Comparison of ENCODE assay signal across 7 mouse cellular contexts in genomic region chr5:137293282-137293681, GRCm38 (mm10). TPM values are rescaled to one million over a fixed set of nuclear protein-coding genes. Genes with fewer than 3 reads are reported as not detected.
DNase-seq lines count a peak whose midpoint lies in the region; ATAC-seq and TF ChIP-seq lines count a peak whose summit lies in the region.

No protein-coding gene starts in this region.

- peaks cover 27% of the 10 kb centered on the region for H3K36me3 ChIP-seq in intestine, embryonic 16.5 days (ENCODE audit: control insufficient read depth, insufficient read depth, low read length)
- H3K36me3 ChIP-seq in limb, embryonic 12.5 days, result peaks cover 34% of the 10 kb centered on the region
- H3K36me3 ChIP-seq in midbrain, embryonic 12.5 days, result peaks cover 34% of the 10 kb centered on the region
- peaks cover 27% of the 10 kb centered on the region for H3K36me3 ChIP-seq in spleen, adult 2 months (ENCODE audit: control insufficient read depth, insufficient read depth, low read length)

- peak overlapping the region; percentile 98 for H3K27ac ChIP-seq in intestine, embryonic 16.5 days (ENCODE audit: low read length)
- H3K27ac ChIP-seq in limb, embryonic 12.5 days, result no peak overlapping the region
- H3K27ac ChIP-seq in midbrain, embryonic 12.5 days (replicated peaks), result peak overlapping the region; percentile 86; the same call in 1 of the 2 replicates
- peak overlapping the region; percentile 69; the same call in 1 of the 2 replicates for H3K27ac ChIP-seq in spleen, adult 2 months (ENCODE audit: insufficient read depth, low read length)

- WGBS in intestine, embryonic 16.5 days, result under 1% methylated on average over 15 of the region's 15 CpGs
- WGBS in limb, embryonic 12.5 days, result 1% methylated on average over 15 of the region's 15 CpGs
- 0% methylated on average over 14 of the region's 15 CpGs for WGBS in midbrain, embryonic 12.5 days
- 0% methylated on average over 14 of the region's 15 CpGs for WGBS in spleen, adult 2 months

- peak; percentile 92 for DNase-seq in adrenal gland, adult 2 months
- DNase-seq in embryo, embryonic 10 days (ENCODE audit: low spot score), result peak; percentile 64
- DNase-seq in gastrocnemius, postnatal 36 days, result peak; percentile 58 to 63
- peak in 1 of 2 experiments; percentile 73 for DNase-seq in spleen, adult 2 months (ENCODE audit: low read depth in 1 of 2, low spot score in 2 of 2)

- H3K9ac ChIP-seq in intestine, embryonic 16.5 days (ENCODE audit: low read depth, low read length), result peak overlapping the region; percentile 85
- peak overlapping the region; percentile 74 for H3K9ac ChIP-seq in limb, embryonic 12.5 days (replicated peaks)
- H3K9ac ChIP-seq in midbrain, embryonic 12.5 days (replicated peaks), result peak overlapping the region; percentile 87

- TF ChIP-seq CTCF in spleen, adult 2 months (IDR thresholded peaks at IDR 0.05; ENCODE audit: extremely low read depth, insufficient read depth, insufficient read length, insufficient replicate concordance), result no peak

- peak overlapping the region; percentile 99 for H3K4me2 ChIP-seq in intestine, embryonic 16.5 days (ENCODE audit: low read depth, low read length)
- H3K4me2 ChIP-seq in limb, embryonic 12.5 days, result peak overlapping the region; percentile 100
- peak overlapping the region; percentile 100 for H3K4me2 ChIP-seq in midbrain, embryonic 12.5 days (replicated peaks)

- intact Hi-C loops in gastrocnemius, postnatal 36 days (cut with DNase I), result loop anchor here (5.0 kb wide), 1 partner anchor 84 kb away; no protein-coding TSS in a partner anchor

- TF ChIP-seq POLR2A in spleen, adult 2 months (IDR thresholded peaks at IDR 0.05; ENCODE audit: low read depth, low read length), result no peak

- peak overlapping the region; percentile 69 for H3K4me3 ChIP-seq in intestine, embryonic 16.5 days (ENCODE audit: low read length)
- H3K4me3 ChIP-seq in limb, embryonic 12.5 days (replicated peaks), result peak overlapping the region; percentile 55
- H3K4me3 ChIP-seq in midbrain, embryonic 12.5 days, result peak overlapping the region; percentile 59
- peak overlapping the region; percentile 65 for H3K4me3 ChIP-seq in spleen, adult 2 months (ENCODE audit: extremely low read depth, insufficient read depth, insufficient read length)

- H3K9me3 ChIP-seq in intestine, embryonic 16.5 days (ENCODE audit: control insufficient read depth, low read length), result no peaks in the 10 kb centered on the region
- H3K9me3 ChIP-seq in limb, embryonic 12.5 days, result no peaks in the 10 kb centered on the region
- H3K9me3 ChIP-seq in midbrain, embryonic 12.5 days, result no peaks in the 10 kb centered on the region

- peak; percentile 69 for ATAC-seq in intestine, embryonic 16.5 days
- ATAC-seq in limb, embryonic 12.5 days (ENCODE audit: insufficient number of reproducible peaks, insufficient read depth, low FRiP score, low TSS enrichment, low read depth), result no peak
- ATAC-seq in midbrain, embryonic 12.5 days (ENCODE audit: low FRiP score, low read depth), result 0 out of 2 replicates have a peak, but pooled peaks have one; percentile 20

- H3K27me3 ChIP-seq in intestine, embryonic 16.5 days (replicated peaks; ENCODE audit: control insufficient read depth, insufficient read depth, low read length), result peaks cover 15% of the 10 kb centered on the region
- H3K27me3 ChIP-seq in limb, embryonic 12.5 days, result peaks cover 52% of the 10 kb centered on the region
- peaks cover 46% of the 10 kb centered on the region for H3K27me3 ChIP-seq in midbrain, embryonic 12.5 days
- peaks cover 12% of the 10 kb centered on the region for H3K27me3 ChIP-seq in spleen, adult 2 months (ENCODE audit: control insufficient read depth, insufficient read depth, low read length)

- peaks cover 37% of the 10 kb centered on the region for H3K4me1 ChIP-seq in intestine, embryonic 16.5 days (ENCODE audit: control insufficient read depth, insufficient read depth, low read length)
- H3K4me1 ChIP-seq in limb, embryonic 12.5 days (replicated peaks), result peaks cover 32% of the 10 kb centered on the region
- H3K4me1 ChIP-seq in midbrain, embryonic 12.5 days, result peaks cover 40% of the 10 kb centered on the region
- peaks cover 13% of the 10 kb centered on the region; the same call in 1 of the 2 replicates for H3K4me1 ChIP-seq in spleen, adult 2 months (ENCODE audit: control insufficient read depth, insufficient read depth, insufficient read length)

RNA-seq across cellular contexts. Expression of gene Ufsp1, which starts 1.1 kb away (rescaled TPM):
- 10 to 100 TPM in 1 of 2 experiments, 1 to 10 TPM in 1; 9.6 to 15.3 TPM for total RNA-seq in adrenal gland, adult 2 months (2021)
- polyA plus RNA-seq in adrenal gland, adult 2 months (2012; rRNA removed), result 29.8 and 37.9 TPM in 2 replicates
- total RNA-seq in gastrocnemius, postnatal 36 days (2021), result 10 to 100 TPM; 17.6 to 25.1 TPM
- polyA plus RNA-seq in intestine, embryonic 16.5 days (2015; fragmentation: Nextera tagmentation; extraction: Ambion mirVana), result 9.5 and 10.7 TPM in 2 replicates
- 6.7 and 6.8 TPM in 2 replicates for polyA plus RNA-seq in limb, embryonic 12.5 days (2016; fragmentation: Nextera tagmentation; extraction: Ambion mirVana)
- polyA plus RNA-seq in midbrain, embryonic 12.5 days (2016; fragmentation: Nextera tagmentation; extraction: Ambion mirVana), result 7.9 and 8.0 TPM in 2 replicates
- polyA plus RNA-seq in spleen, adult 2 months (2012; rRNA removed), result 10.3 and 11.1 TPM in 2 replicates

RNA-seq across cellular contexts. Expression of gene Ache, which starts 6.0 kb away (rescaled TPM):
- total RNA-seq in adrenal gland, adult 2 months (2021), result 10 to 100 TPM in 1 of 2 experiments, 1 to 10 TPM in 1; 5.8 to 12.0 TPM
- 11.0 and 18.0 TPM in 2 replicates for polyA plus RNA-seq in adrenal gland, adult 2 months (2012; rRNA removed)
- total RNA-seq in gastrocnemius, postnatal 36 days (2021), result 10 to 100 TPM; 25.2 to 41.2 TPM
- 9.0 and 9.3 TPM in 2 replicates for polyA plus RNA-seq in intestine, embryonic 16.5 days (2015; fragmentation: Nextera tagmentation; extraction: Ambion mirVana)
- polyA plus RNA-seq in limb, embryonic 12.5 days (2016; fragmentation: Nextera tagmentation; extraction: Ambion mirVana), result 7.7 and 8.3 TPM in 2 replicates
- 5.0 and 5.3 TPM in 2 replicates for polyA plus RNA-seq in midbrain, embryonic 12.5 days (2016; fragmentation: Nextera tagmentation; extraction: Ambion mirVana)
- polyA plus RNA-seq in spleen, adult 2 months (2012; rRNA removed), result 23.1 and 24.1 TPM in 2 replicates

RNA-seq across cellular contexts. Expression of gene Srrt, which starts 14.2 kb away (rescaled TPM):
- total RNA-seq in adrenal gland, adult 2 months (2021), result 100 to 1,000 TPM; 135 to 172 TPM
- 138 and 150 TPM in 2 replicates for polyA plus RNA-seq in adrenal gland, adult 2 months (2012; rRNA removed)
- total RNA-seq in gastrocnemius, postnatal 36 days (2021), result 10 to 100 TPM; 27.7 to 39.8 TPM
- polyA plus RNA-seq in intestine, embryonic 16.5 days (2015; fragmentation: Nextera tagmentation; extraction: Ambion mirVana), result 106 and 113 TPM in 2 replicates
- polyA plus RNA-seq in limb, embryonic 12.5 days (2016; fragmentation: Nextera tagmentation; extraction: Ambion mirVana), result 182 and 185 TPM in 2 replicates
- polyA plus RNA-seq in midbrain, embryonic 12.5 days (2016; fragmentation: Nextera tagmentation; extraction: Ambion mirVana), result 178 and 180 TPM in 2 replicates
- 172 and 175 TPM in 2 replicates for polyA plus RNA-seq in spleen, adult 2 months (2012; rRNA removed)

RNA-seq across cellular contexts. Expression of gene Trip6, which starts 20.9 kb away (rescaled TPM):
- 10 to 100 TPM; 28.3 to 41.4 TPM for total RNA-seq in adrenal gland, adult 2 months (2021)
- polyA plus RNA-seq in adrenal gland, adult 2 months (2012; rRNA removed), result 108 TPM in 2 replicates
- 1 to 10 TPM; 3.7 to 4.1 TPM for total RNA-seq in gastrocnemius, postnatal 36 days (2021)
- 61.2 and 68.0 TPM in 2 replicates for polyA plus RNA-seq in intestine, embryonic 16.5 days (2015; fragmentation: Nextera tagmentation; extraction: Ambion mirVana)
- polyA plus RNA-seq in limb, embryonic 12.5 days (2016; fragmentation: Nextera tagmentation; extraction: Ambion mirVana), result 81.6 and 86.9 TPM in 2 replicates
- polyA plus RNA-seq in midbrain, embryonic 12.5 days (2016; fragmentation: Nextera tagmentation; extraction: Ambion mirVana), result 34.9 and 43.3 TPM in 2 replicates
- polyA plus RNA-seq in spleen, adult 2 months (2012; rRNA removed), result 19.8 and 20.6 TPM in 2 replicates

RNA-seq across cellular contexts. Expression of gene Slc12a9, which starts 40.1 kb away (rescaled TPM):
- total RNA-seq in adrenal gland, adult 2 months (2021), result 10 to 100 TPM in 1 of 2 experiments, 1 to 10 TPM in 1; 7.3 to 12.4 TPM
- polyA plus RNA-seq in adrenal gland, adult 2 months (2012; rRNA removed), result 30.4 and 33.0 TPM in 2 replicates
- total RNA-seq in gastrocnemius, postnatal 36 days (2021), result 1 to 10 TPM; 2.4 to 2.5 TPM
- polyA plus RNA-seq in intestine, embryonic 16.5 days (2015; fragmentation: Nextera tagmentation; extraction: Ambion mirVana), result 14.7 and 15.7 TPM in 2 replicates
- 13.8 and 16.3 TPM in 2 replicates for polyA plus RNA-seq in limb, embryonic 12.5 days (2016; fragmentation: Nextera tagmentation; extraction: Ambion mirVana)
- polyA plus RNA-seq in midbrain, embryonic 12.5 days (2016; fragmentation: Nextera tagmentation; extraction: Ambion mirVana), result 22.7 and 22.9 TPM in 2 replicates
- 25.8 and 29.7 TPM in 2 replicates for polyA plus RNA-seq in spleen, adult 2 months (2012; rRNA removed)
